In the genomic region with DNA sequence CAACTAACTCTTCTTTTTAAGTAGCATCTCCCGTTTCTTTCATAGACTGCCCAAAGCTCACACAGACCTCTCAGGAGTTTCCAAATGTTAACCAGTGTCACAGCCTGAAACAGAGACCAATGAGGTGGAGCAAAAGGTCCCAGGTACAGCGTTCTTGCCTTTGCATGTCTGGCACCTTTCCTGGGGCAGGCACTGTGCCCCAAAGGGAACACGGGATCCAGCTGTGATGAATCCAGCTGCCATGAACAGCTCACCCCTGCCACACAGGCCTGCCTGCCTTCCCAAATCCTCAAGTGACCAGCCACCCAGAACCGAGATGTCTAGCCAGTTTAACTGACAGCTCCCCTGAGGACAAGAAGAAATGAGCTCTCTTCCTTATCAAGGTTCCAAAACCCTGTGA, we compare ENCODE assay signal across 18 mouse cellular contexts. TPM values are rescaled to one million over a fixed set of nuclear protein-coding genes. Genes with fewer than 3 reads are reported as not detected.
A peak's percentile ranks its signal among the peaks of the same experiment; 100 is the strongest.
DNase-seq lines count a peak whose midpoint lies in the region; ATAC-seq lines count a peak whose summit lies in the region.
"Had no signal": no experiment of that assay in that cellular context is flagged by ENCODE, and none has a peak within 500 bp of the region (broad histone marks: within the 10 kb centered on the region; RNA-seq: fewer than 3 reads in every experiment).

No protein-coding gene starts in this region.

- DNase-seq in gastrocnemius, postnatal 14 days, result peak; percentile 32
- no peak for DNase-seq in gastrocnemius, adult 8-10 months (ENCODE audit: low spot score in 2 of 2)
- DNase-seq in urinary bladder, postnatal 4 days (ENCODE audit: low spot score in 2 of 2), result peak; percentile 15 to 55
- no peak for DNase-seq in urinary bladder, adult 2 months (ENCODE audit: low spot score)
- no peak for DNase-seq in spleen, postnatal 10 days (ENCODE audit: low spot score in 2 of 2)
- DNase-seq: layer of hippocampus, adult 9-11 months; thymus, adult 18-20 months had no signal

- no peak overlapping the region for H3K4me2 ChIP-seq in kidney, embryonic 16.5 days (replicated peaks; ENCODE audit: low read depth, low read length)
- H3K4me2 ChIP-seq in midbrain, embryonic 15.5 days, result no peak overlapping the region
- H3K4me2 ChIP-seq: hindbrain, embryonic 15.5 days; limb, embryonic 13.5 days had no signal

- no peak overlapping the region for H3K9ac ChIP-seq in kidney, embryonic 16.5 days (replicated peaks; ENCODE audit: low read length)
- no peak overlapping the region for H3K9ac ChIP-seq in midbrain, embryonic 15.5 days
- H3K9ac ChIP-seq: hindbrain, embryonic 15.5 days; limb, embryonic 13.5 days; liver, embryonic 14.5 days had no signal

- WGBS in kidney, embryonic 16.5 days, result 36% methylated on average over 4 of the region's 4 CpGs
- 50% methylated on average over 4 of the region's 4 CpGs for WGBS in midbrain, embryonic 15.5 days

- H3K27ac ChIP-seq in kidney, embryonic 16.5 days (ENCODE audit: low read length), result peak overlapping the region; percentile 54; the same call in 1 of the 2 replicates
- no peak overlapping the region for H3K27ac ChIP-seq in midbrain, embryonic 15.5 days
- H3K27ac ChIP-seq: hindbrain, embryonic 15.5 days; limb, embryonic 13.5 days; liver, embryonic 14.5 days had no signal

- no peaks in the 10 kb centered on the region for H3K27me3 ChIP-seq in kidney, embryonic 16.5 days (ENCODE audit: insufficient read depth, low read length)
- H3K27me3 ChIP-seq in midbrain, embryonic 15.5 days (replicated peaks), result no peaks in the 10 kb centered on the region
- H3K27me3 ChIP-seq: hindbrain, embryonic 15.5 days; limb, embryonic 13.5 days had no signal

- no peaks in the 10 kb centered on the region for H3K9me3 ChIP-seq in kidney, embryonic 16.5 days (ENCODE audit: low read length)
- H3K9me3 ChIP-seq in midbrain, embryonic 15.5 days, result no peaks in the 10 kb centered on the region
- H3K9me3 ChIP-seq: hindbrain, embryonic 15.5 days; limb, embryonic 13.5 days had no signal

- intact Hi-C loops in gastrocnemius, postnatal 14 days (cut with DNase I; ENCODE audit: low total_unique reads), result no loop called here

- no peak overlapping the region for H3K4me3 ChIP-seq in kidney, embryonic 16.5 days (ENCODE audit: low read length)
- H3K4me3 ChIP-seq in midbrain, embryonic 15.5 days, result no peak overlapping the region
- H3K4me3 ChIP-seq: erythroblast, embryonic 14.5 days; hindbrain, embryonic 15.5 days; limb, embryonic 13.5 days had no signal

- H3K36me3 ChIP-seq in kidney, embryonic 16.5 days (ENCODE audit: insufficient read depth, low read length), result no peaks in the 10 kb centered on the region
- no peaks in the 10 kb centered on the region for H3K36me3 ChIP-seq in midbrain, embryonic 15.5 days (replicated peaks)
- H3K36me3 ChIP-seq: hindbrain, embryonic 15.5 days; limb, embryonic 13.5 days had no signal

- peaks cover 76% of the 10 kb centered on the region for H3K4me1 ChIP-seq in kidney, embryonic 16.5 days (ENCODE audit: insufficient read depth, low read length)
- no peaks in the 10 kb centered on the region for H3K4me1 ChIP-seq in midbrain, embryonic 15.5 days
- H3K4me1 ChIP-seq: hindbrain, embryonic 15.5 days had no signal

- ATAC-seq in kidney, embryonic 16.5 days (ENCODE audit: low FRiP score, low TSS enrichment), result no peak
- ATAC-seq in midbrain, embryonic 15.5 days (replicated peaks), result no peak
- ATAC-seq: forebrain, embryonic 14.5 days; intestine, embryonic 16.5 days; midbrain, embryonic 16.5 days had no signal

RNA-seq across cellular contexts. Expression of a gene that starts 36.1 kb away (rescaled TPM):
- total RNA-seq in gastrocnemius, postnatal 14 days (2021), result 10 to 100 TPM; 18.6 to 20.6 TPM
- 1 to 10 TPM; 4.5 to 8.1 (median 6.4) TPM for total RNA-seq in gastrocnemius, adult 8-10 months (2022)
- polyA plus RNA-seq in urinary bladder, adult 2 months (2012; rRNA removed), result 28.5 and 41.3 TPM in 2 replicates
- 44.7 and 48.0 TPM in 2 replicates for polyA plus RNA-seq in kidney, embryonic 16.5 days (2015; fragmentation: Nextera tagmentation; extraction: Ambion mirVana)
- 6.2 and 6.3 TPM in 2 replicates for polyA plus RNA-seq in midbrain, embryonic 15.5 days (2015; fragmentation: Nextera tagmentation; extraction: Ambion mirVana)
- total RNA-seq: common myeloid progenitor, adult 5-6 weeks; megakaryocyte progenitor cell, adult 5-6 weeks had no signal
- polyA plus RNA-seq: erythroblast, embryonic 14.5 days had no signal

Comparison
In these comparisons a context has a peak if more than half of its experiments do, and no peak if none do; other contexts are left out.
1. DNase-seq: peak in gastrocnemius, postnatal 14 days (single experiment) and urinary bladder, postnatal 4 days (2 of 2); none in gastrocnemius, adult 8-10 months (0 of 2), urinary bladder, adult 2 months (single experiment) and spleen, postnatal 10 days (0 of 2).